Comparison of ENCODE assay signal across 30 mouse cellular contexts in genomic region chr2:84032505-84032904, GRCm38 (mm10). TPM values are rescaled to one million over a fixed set of nuclear protein-coding genes. Genes with fewer than 3 reads are reported as not detected.
"Had no signal": no experiment of that assay in that cellular context is flagged by ENCODE, and none has a peak within 500 bp of the region (broad histone marks: within the 10 kb centered on the region; RNA-seq: fewer than 3 reads in every experiment).

No protein-coding gene starts in this region.

- H3K4me3 ChIP-seq: limb, embryonic 10.5 days; limb, embryonic 13.5 days; liver, embryonic 12.5 days; liver, embryonic 15.5 days; lung, embryonic 15.5 days; megakaryocyte, embryonic 14.5 days; midbrain, embryonic 10.5 days; midbrain, embryonic 13.5 days; myocyte; neural tube, embryonic 13.5 days had no signal

- DNase-seq: kidney, adult 11 months; kidney, adult 8-10 months; kidney, postnatal 14 days; kidney, postnatal 4 days; liver; lung, adult 18-20 months; lung, postnatal 10 days; lung, postnatal 36 days; retina, postnatal 1 day; right cerebral cortex, postnatal 14 days; thymus, adult 2 months; thymus, postnatal 14 days; thymus, postnatal 4 days had no signal

- H3K27ac ChIP-seq: limb, embryonic 10.5 days; limb, embryonic 13.5 days; liver, embryonic 12.5 days; liver, embryonic 15.5 days; lung, embryonic 15.5 days; midbrain, embryonic 10.5 days; midbrain, embryonic 13.5 days; neural tube, embryonic 13.5 days had no signal

RNA-seq across cellular contexts. Expression of gene Gm13691, which starts 42.2 kb away (rescaled TPM):
- total RNA-seq: monocyte, adult 5-6 weeks; neutrophil, adult 5-6 weeks had no signal
- polyA plus RNA-seq: kidney, embryonic 16.5 days; limb, embryonic 10.5 days; limb, embryonic 13.5 days; liver, embryonic 12.5 days; liver, embryonic 15.5 days; lung, embryonic 15.5 days; midbrain, embryonic 10.5 days; midbrain, embryonic 13.5 days; midbrain, embryonic 16.5 days; myocyte; neural tube, embryonic 13.5 days; small intestine, adult 2 months; spleen, adult 2 months; stomach, embryonic 16.5 days; thymus, adult 2 months had no signal

RNA-seq across cellular contexts. Expression of gene Gm13697, which starts 48.0 kb away (rescaled TPM):
- total RNA-seq: monocyte, adult 5-6 weeks; neutrophil, adult 5-6 weeks had no signal
- polyA plus RNA-seq: kidney, embryonic 16.5 days; limb, embryonic 10.5 days; limb, embryonic 13.5 days; liver, embryonic 12.5 days; liver, embryonic 15.5 days; lung, embryonic 15.5 days; midbrain, embryonic 10.5 days; midbrain, embryonic 13.5 days; midbrain, embryonic 16.5 days; myocyte; neural tube, embryonic 13.5 days; small intestine, adult 2 months; spleen, adult 2 months; stomach, embryonic 16.5 days; thymus, adult 2 months had no signal

RNA-seq across cellular contexts. Expression of gene Gm13694, which starts 53.8 kb away (rescaled TPM):
- total RNA-seq: monocyte, adult 5-6 weeks; neutrophil, adult 5-6 weeks had no signal
- polyA plus RNA-seq: kidney, embryonic 16.5 days; limb, embryonic 10.5 days; limb, embryonic 13.5 days; liver, embryonic 12.5 days; liver, embryonic 15.5 days; lung, embryonic 15.5 days; midbrain, embryonic 10.5 days; midbrain, embryonic 13.5 days; midbrain, embryonic 16.5 days; myocyte; neural tube, embryonic 13.5 days; small intestine, adult 2 months; spleen, adult 2 months; stomach, embryonic 16.5 days; thymus, adult 2 months had no signal

RNA-seq across cellular contexts. Expression of gene Gm13696, which starts 59.6 kb away (rescaled TPM):
- total RNA-seq: monocyte, adult 5-6 weeks; neutrophil, adult 5-6 weeks had no signal
- polyA plus RNA-seq: kidney, embryonic 16.5 days; limb, embryonic 10.5 days; limb, embryonic 13.5 days; liver, embryonic 12.5 days; liver, embryonic 15.5 days; lung, embryonic 15.5 days; midbrain, embryonic 10.5 days; midbrain, embryonic 13.5 days; midbrain, embryonic 16.5 days; myocyte; neural tube, embryonic 13.5 days; small intestine, adult 2 months; spleen, adult 2 months; stomach, embryonic 16.5 days; thymus, adult 2 months had no signal
